Mouse (Mus musculus) E14TG2a.4 (cell line): ENCODE data around the gene Gm867.

Experiments used
- CTCF ChIP-seq: conservative IDR thresholded peaks from 2 replicates; pipeline ENCODE4 v1.5.1; 2014; ENCODE audit warnings: low read length
- NANOG ChIP-seq: IDR thresholded peaks from 2 replicates; pipeline ENCODE4 v1.6.1; 2014; ENCODE audit warnings: borderline replicate concordance, low read length, mixed read lengths
- POU5F1 ChIP-seq: IDR thresholded peaks from 2 replicates; pipeline ENCODE4 v1.6.1; 2014; ENCODE audit warnings: low read length, borderline replicate concordance

DNA sequence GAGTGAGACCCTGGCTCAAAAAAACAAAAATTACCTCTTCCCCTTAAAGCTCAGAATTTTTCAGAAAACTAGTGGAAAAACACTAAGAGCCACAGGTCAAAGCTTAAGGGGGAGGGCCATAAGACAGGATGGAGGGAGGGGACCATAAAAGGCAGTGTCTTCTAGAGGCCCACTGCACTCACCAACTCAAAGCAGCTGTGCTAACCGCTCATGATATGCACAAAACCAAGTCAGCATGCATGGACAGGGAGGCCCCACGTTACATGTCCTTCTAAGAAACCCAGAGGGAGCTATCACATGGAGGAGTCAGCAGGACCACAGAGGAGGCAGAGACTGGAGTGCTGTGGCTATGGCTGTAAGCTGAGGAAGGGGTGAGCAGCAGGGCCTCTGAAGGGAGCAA lies 29.8 kb downstream of the Gm867 start:
- TF ChIP-seq CTCF (no peak), NANOG (no peak), POU5F1 (no peak)
